Comparison of ENCODE assay signal across 21 mouse cellular contexts in genomic region chr6:119310176-119310575, GRCm38 (mm10). TPM values are rescaled to one million over a fixed set of nuclear protein-coding genes. Genes with fewer than 3 reads are reported as not detected.
DNase-seq lines count a peak whose midpoint lies in the region; ATAC-seq lines count a peak whose summit lies in the region.
"Had no signal": no experiment of that assay in that cellular context is flagged by ENCODE, and none has a peak within 500 bp of the region (broad histone marks: within the 10 kb centered on the region; RNA-seq: fewer than 3 reads in every experiment).

No protein-coding gene starts in this region.

- H3K4me3 ChIP-seq in forebrain, embryonic 16.5 days (replicated peaks; ENCODE audit: low read length): no peak overlapping the region
- H3K4me3 ChIP-seq: embryonic facial prominence, embryonic 10.5 days; heart, embryonic 10.5 days; limb, embryonic 13.5 days; liver, embryonic 13.5 days; lung, embryonic 15.5 days; midbrain, embryonic 12.5 days; neural tube, embryonic 12.5 days had no signal

- WGBS in forebrain, embryonic 16.5 days: 71% methylated on average over 9 of the region's 9 CpGs

- no peak overlapping the region for H3K9ac ChIP-seq in forebrain, embryonic 16.5 days (replicated peaks; ENCODE audit: low read depth, low read length)
- H3K9ac ChIP-seq: limb, embryonic 13.5 days; liver, embryonic 13.5 days; lung, embryonic 15.5 days; midbrain, embryonic 12.5 days; neural tube, embryonic 12.5 days had no signal

- intact Hi-C loops in left cerebral cortex, postnatal 25 days (cut with DNase I): loop anchor here (1.0 to 5.0 kb wide), 2 partner anchors 19 to 63 kb away; no protein-coding TSS in a partner anchor

- H3K9me3 ChIP-seq in forebrain, embryonic 16.5 days (ENCODE audit: control insufficient read depth, low read length): no peaks in the 10 kb centered on the region
- H3K9me3 ChIP-seq: embryonic facial prominence, embryonic 10.5 days; heart, embryonic 10.5 days; limb, embryonic 13.5 days; liver, embryonic 13.5 days; lung, embryonic 15.5 days; midbrain, embryonic 12.5 days; neural tube, embryonic 12.5 days had no signal

- H3K36me3 ChIP-seq in forebrain, embryonic 16.5 days (ENCODE audit: control insufficient read depth, insufficient read depth): no peaks in the 10 kb centered on the region
- H3K36me3 ChIP-seq: embryonic facial prominence, embryonic 10.5 days; heart, embryonic 10.5 days; limb, embryonic 13.5 days; liver, embryonic 13.5 days; lung, embryonic 15.5 days; midbrain, embryonic 12.5 days; neural tube, embryonic 12.5 days had no signal

- H3K4me2 ChIP-seq in forebrain, embryonic 16.5 days (ENCODE audit: low read length): no peak overlapping the region
- H3K4me2 ChIP-seq: limb, embryonic 13.5 days; liver, embryonic 13.5 days; lung, embryonic 15.5 days; midbrain, embryonic 12.5 days; neural tube, embryonic 12.5 days had no signal

- H3K4me1 ChIP-seq in forebrain, embryonic 16.5 days (replicated peaks; ENCODE audit: control insufficient read depth, insufficient read depth, low read length): peaks cover 20% of the 10 kb centered on the region
- H3K4me1 ChIP-seq: heart, embryonic 10.5 days; liver, embryonic 13.5 days had no signal

- no peaks in the 10 kb centered on the region for H3K27me3 ChIP-seq in forebrain, embryonic 16.5 days (replicated peaks; ENCODE audit: control insufficient read depth, insufficient read depth, low read length)
- H3K27me3 ChIP-seq: limb, embryonic 13.5 days; liver, embryonic 13.5 days; lung, embryonic 15.5 days; neural tube, embryonic 12.5 days had no signal

- no peak overlapping the region for H3K27ac ChIP-seq in forebrain, embryonic 16.5 days (ENCODE audit: low read length)
- H3K27ac ChIP-seq: embryonic facial prominence, embryonic 10.5 days; heart, embryonic 10.5 days; limb, embryonic 13.5 days; liver, embryonic 13.5 days; lung, embryonic 15.5 days; macrophage; midbrain, embryonic 12.5 days; neural tube, embryonic 12.5 days had no signal

- DNase-seq in layer of hippocampus, adult 9-11 months: peak; percentile 67
- DNase-seq in layer of hippocampus, adult 9-10 months (ENCODE audit: low spot score): no peak
- DNase-seq in frontal cortex, postnatal 14 days (ENCODE audit: low spot score in 2 of 2): peak; percentile 35 to 68
- peak; percentile 62 to 94 for DNase-seq in left cerebral cortex, postnatal 25 days (ENCODE audit: low spot score in 2 of 2)
- DNase-seq in right cerebral cortex, postnatal 25 days: peak; percentile 74
- no peak for DNase-seq in urinary bladder, adult 2 months (ENCODE audit: low spot score)
- DNase-seq in kidney, adult 9 months: no peak
- DNase-seq: kidney, adult 11 months; kidney, postnatal 10 days; liver, embryonic 13.5 days; thymus, postnatal 14 days had no signal

- no peak for ATAC-seq in forebrain, embryonic 16.5 days

RNA-seq across cellular contexts. Expression of gene Lrtm2, which starts 20.4 kb away (rescaled TPM):
- total RNA-seq in left cerebral cortex, postnatal 25 days (2021): 10 to 100 TPM; 52.0 to 56.5 TPM
- polyA plus RNA-seq in urinary bladder, adult 2 months (2012; rRNA removed): 0.06 and 0.10 TPM in 2 replicates
- 4.5 and 7.9 TPM in 2 replicates for polyA plus RNA-seq in forebrain, embryonic 16.5 days (2015; fragmentation: Nextera tagmentation; extraction: Ambion mirVana)
- polyA plus RNA-seq: C2C12; limb, embryonic 13.5 days; liver, embryonic 13.5 days; macrophage; small intestine, adult 2 months had no signal

Comparison
In these comparisons a context has a peak if more than half of its experiments do, and no peak if none do; other contexts are left out.
1. DNase-seq: peak in layer of hippocampus, adult 9-11 months (single experiment), frontal cortex, postnatal 14 days (2 of 2), left cerebral cortex, postnatal 25 days (2 of 2) and right cerebral cortex, postnatal 25 days (single experiment); none in layer of hippocampus, adult 9-10 months (single experiment), urinary bladder, adult 2 months (single experiment) and kidney, adult 9 months (single experiment).